Mouse (Mus musculus) liver, embryonic 14 days (tissue): ENCODE data around the gene Gm8050. TPM values are rescaled to one million over a fixed set of nuclear protein-coding genes. Genes with fewer than 3 reads are reported as not detected.

Experiments used
- polyA plus RNA-seq: library from polyadenylated mRNA; depleted of rRNA; stranded (reverse); fragments of >200 nt; gene quantifications from 2 replicates; pipeline ENCODE4 v1.2.3, GENCODE M21; 2012; rRNA removed

Gm8050 gene
- polyA plus RNA-seq = not detected in 2 replicates

DNA sequence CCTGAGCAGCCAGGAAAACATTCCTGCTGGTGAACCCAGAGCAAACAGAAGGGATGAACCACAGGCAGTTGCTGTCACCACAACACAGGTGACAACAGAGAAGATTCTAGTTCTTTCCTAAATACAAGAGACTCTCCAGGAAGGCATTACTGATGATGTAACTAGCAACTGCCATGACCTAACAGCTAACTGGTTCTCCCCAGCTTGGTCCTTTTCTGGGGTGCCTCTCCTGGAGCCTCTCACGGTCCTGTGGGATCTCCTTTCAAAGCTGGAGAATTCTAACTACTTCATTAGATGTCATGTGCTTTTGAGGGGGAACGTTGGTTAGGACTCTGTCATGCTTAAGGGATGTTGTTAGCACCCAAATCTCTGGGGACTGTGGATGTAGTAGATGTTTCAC is at the start of gene Gm8050:
Gm8050 (minus strand) TSS at position 101 of the 400 bp plus-strand sequence.

DNA sequence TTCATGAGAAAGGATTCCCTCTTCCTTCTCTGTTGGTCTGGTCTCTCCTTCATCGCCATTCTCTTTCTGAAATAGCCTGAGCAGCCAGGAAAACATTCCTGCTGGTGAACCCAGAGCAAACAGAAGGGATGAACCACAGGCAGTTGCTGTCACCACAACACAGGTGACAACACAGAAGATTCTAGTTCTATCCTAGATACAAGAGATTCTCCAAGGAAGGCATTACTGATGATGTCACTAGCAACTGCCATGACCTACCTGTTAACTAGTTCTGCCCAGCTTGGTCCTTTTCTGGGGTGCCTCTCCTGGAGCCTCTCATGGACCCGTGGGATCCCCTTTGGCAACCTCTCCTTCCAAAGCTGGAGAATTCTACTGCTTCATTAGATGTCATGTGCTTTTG is 22.2 kb upstream of the Gm8050 start, which contains the start of gene Gm3636:
Gm3636 (minus strand) TSS at position 101 of the 400 bp plus-strand sequence.

DNA sequence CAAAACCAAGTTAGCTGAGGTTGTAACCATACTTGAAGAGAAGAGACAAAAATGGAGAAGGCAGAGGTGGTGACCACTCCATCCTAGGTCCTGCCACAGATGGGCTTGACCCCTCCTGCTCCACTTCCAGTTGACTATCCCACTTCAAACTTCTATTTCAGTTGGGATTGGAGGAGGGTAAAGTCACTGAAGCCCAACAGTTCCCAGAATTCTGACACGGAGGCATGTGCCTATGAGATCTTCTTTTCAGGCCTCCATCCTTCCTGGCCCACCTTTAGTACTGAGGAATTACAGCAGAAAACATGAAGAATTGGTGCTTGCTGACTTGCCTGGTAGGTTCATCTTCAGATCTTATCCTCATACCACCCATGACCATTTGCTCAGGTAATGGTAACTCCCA is 36.0 kb downstream of the Gm8050 start, which contains the start of gene Gm10251:
Gm10251 (minus strand) TSS at position 101 of the 400 bp plus-strand sequence.

Other genes with a start within 250 kb of the Gm8050 start
- gene Gm8356, start 183.0 kb downstream of the Gm8050 start, polyA plus RNA-seq = not detected in 2 replicates
- 0.02 TPM in 1 of 2 replicates, not detected in the other for gene Gm3629, start 129.6 kb downstream of the Gm8050 start, polyA plus RNA-seq
- not detected in 2 replicates for gene Gm3460, start 97.8 kb downstream of the Gm8050 start, polyA plus RNA-seq
- gene Gm10251, start 36.1 kb downstream of the Gm8050 start, polyA plus RNA-seq = not detected in 2 replicates
- 0.27 and 0.50 TPM in 2 replicates for gene Gm3636, start 22.1 kb upstream of the Gm8050 start, polyA plus RNA-seq
- not detected in 2 replicates for gene Gm8362, start 54.2 kb upstream of the Gm8050 start, polyA plus RNA-seq
- gene Gm3642, start 120.1 kb upstream of the Gm8050 start, polyA plus RNA-seq = not detected in 2 replicates
- 0.03 and 0.07 TPM in 2 replicates for gene Gm3667, start 169.7 kb upstream of the Gm8050 start, polyA plus RNA-seq